Mouse (Mus musculus) erythroblast, embryonic 14.5 days (primary cell): ENCODE measurements around the gene Mthfd2l. TPM values are rescaled to one million over a fixed set of nuclear protein-coding genes. Genes with fewer than 3 reads are reported as not detected.
A peak's percentile ranks its signal among the peaks of the same experiment; 100 is the strongest.

Source experiments
- H3K27me3 ChIP-seq: 2 replicates; pipeline ENCODE4 v1.6.1; 2012; ENCODE audit warnings: inconsistent platforms; ENCODE audit not compliant: control insufficient read depth
- H3K36me3 ChIP-seq: 2 replicates; pipeline ENCODE4 v1.6.1; 2012; ENCODE audit warnings: mild to moderate bottlenecking, inconsistent platforms; ENCODE audit not compliant: control insufficient read depth
- H3K4me1 ChIP-seq: 2 replicates; pipeline ENCODE4 v1.6.1; 2012; ENCODE audit warnings: inconsistent platforms; ENCODE audit not compliant: control insufficient read depth
- H3K4me3 ChIP-seq: replicated peaks from 2 replicates; pipeline ENCODE3; 2012; ENCODE audit warnings: moderate library complexity, mild to moderate bottlenecking, inconsistent platforms
- H3K9me3 ChIP-seq: 2 replicates; pipeline ENCODE4 v1.6.1; 2012; ENCODE audit warnings: low read length, inconsistent platforms, mixed read lengths; ENCODE audit not compliant: control insufficient read depth
- GATA1 ChIP-seq: IDR thresholded peaks from 2 replicates; pipeline ENCODE4 v1.6.1; 2012; ENCODE audit warnings: low read length, inconsistent platforms, mixed read lengths
- TAL1 ChIP-seq: IDR thresholded peaks from 3 replicates; pipeline ENCODE4 v1.6.1; 2012; ENCODE audit warnings: low read length, inconsistent platforms, mixed read lengths
- polyA plus RNA-seq: library from polyadenylated mRNA; stranded (reverse); fragments of >175 nt; gene quantifications from 2 replicates; pipeline ENCODE4 v1.2.3, GENCODE M21; 2012

Gene Mthfd2l
- polyA plus RNA-seq, 1 experiment: 0.08 TPM

DNA sequence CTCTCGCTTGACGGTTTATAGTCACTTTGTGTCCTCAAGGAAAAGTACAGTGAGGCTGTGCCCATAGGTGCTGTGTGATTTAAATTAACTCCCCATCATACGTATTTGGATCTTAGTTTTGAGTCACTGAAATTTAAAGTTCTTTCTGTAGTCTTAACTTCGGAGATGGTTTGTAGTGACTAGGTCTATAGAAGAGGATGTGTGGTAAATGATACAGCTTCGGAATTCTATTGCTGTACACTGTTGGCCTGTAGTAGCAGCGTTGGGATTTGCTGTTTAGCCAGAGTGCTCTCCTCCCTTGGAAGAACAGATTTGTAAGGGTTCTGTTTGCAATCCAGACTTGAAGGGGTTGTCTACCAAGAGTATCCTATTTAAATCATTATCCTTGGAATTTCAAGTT is 994 bp downstream of the Mthfd2l start:
- no peaks in the 10 kb centered on the region; the same call in 1 of the 2 replicates for H3K27me3 ChIP-seq
- H3K9me3 ChIP-seq: no peaks in the 10 kb centered on the region
- no peak for TF ChIP-seq TAL1
- TF ChIP-seq GATA1: no peak
- peaks cover 13% of the 10 kb centered on the region for H3K4me1 ChIP-seq
- H3K4me3 ChIP-seq: peak overlapping the region; percentile 65
- H3K36me3 ChIP-seq: no peaks in the 10 kb centered on the region

- H3K36me3 ChIP-seq: no peaks in the 10 kb centered on the region
- no peaks in the 10 kb centered on the region for H3K27me3 ChIP-seq
- H3K4me1 ChIP-seq: peaks cover 1% of the 10 kb centered on the region
- H3K9me3 ChIP-seq: no peaks in the 10 kb centered on the region
- TF ChIP-seq GATA1 (no peak), TAL1 (no peak)
- no peak overlapping the region for H3K4me3 ChIP-seq
Observed at GRCm38 (mm10) chr5:90936706-90937105, 5.8 kb downstream of the Mthfd2l start.

GRCm38 (mm10) chr5:90945453-90945852 is 14.5 kb downstream of the Mthfd2l start:
- Histone ChIP-seq H3K4me3 (no peak overlapping the region), H3K36me3 (no peaks in the 10 kb centered on the region), H3K27me3 (no peaks in the 10 kb centered on the region), H3K4me1 (peaks cover 13% of the 10 kb centered on the region), H3K9me3 (no peaks in the 10 kb centered on the region)
- no peak for TF ChIP-seq GATA1
- no peak for TF ChIP-seq TAL1

DNA sequence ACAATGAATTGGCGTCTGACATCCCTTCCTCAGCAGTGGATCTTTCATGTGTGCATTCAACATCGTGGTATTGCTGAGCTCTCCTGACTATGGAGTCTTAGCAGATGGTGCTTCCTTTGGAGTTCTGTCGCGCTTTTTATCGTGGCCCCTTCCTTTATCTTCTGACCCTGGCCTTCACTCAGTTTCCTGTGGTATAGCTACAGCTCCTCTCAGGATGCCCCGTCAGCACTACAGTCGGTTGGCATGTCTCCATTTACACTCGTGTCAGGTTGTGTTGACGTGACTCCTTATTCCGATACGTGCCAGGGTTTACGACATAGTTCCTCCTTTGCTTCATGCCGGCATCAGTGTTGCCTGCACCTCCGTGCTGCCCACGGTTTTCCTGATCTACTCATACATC is 18.6 kb downstream of the Mthfd2l start:
- TF ChIP-seq GATA1: no peak
- TF ChIP-seq TAL1: no peak
- Histone ChIP-seq H3K9me3 (no peaks in the 10 kb centered on the region), H3K36me3 (no peaks in the 10 kb centered on the region), H3K27me3 (no peaks in the 10 kb centered on the region), H3K4me1 (peaks cover 13% of the 10 kb centered on the region), H3K4me3 (no peak overlapping the region)

DNA sequence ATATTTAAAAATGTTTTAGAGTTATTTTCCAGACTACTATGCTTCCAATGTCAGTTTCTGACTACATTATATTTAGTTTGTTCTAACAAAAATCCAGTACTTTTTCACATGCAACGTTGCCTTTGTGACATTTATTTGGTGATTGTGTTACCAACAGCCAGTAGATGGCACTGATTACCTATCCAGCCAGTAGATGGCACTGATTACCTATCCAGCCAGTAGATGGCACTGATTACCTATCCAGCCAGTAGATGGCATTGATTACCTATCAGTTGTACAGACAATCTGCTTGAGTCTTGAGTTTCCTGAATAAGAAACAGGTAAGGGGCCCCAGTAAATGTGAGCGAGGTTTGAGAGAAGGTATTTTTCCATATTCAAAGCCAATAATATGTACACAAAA is 20.6 kb downstream of the Mthfd2l start:
- H3K27me3 ChIP-seq: no peaks in the 10 kb centered on the region
- no peaks in the 10 kb centered on the region for H3K36me3 ChIP-seq
- no peak overlapping the region for H3K4me3 ChIP-seq
- TF ChIP-seq TAL1 (no peak), GATA1 (no peak)
- H3K4me1 ChIP-seq: peaks cover 6% of the 10 kb centered on the region; the same call in 1 of the 2 replicates
- no peaks in the 10 kb centered on the region for H3K9me3 ChIP-seq

- no peak for TF ChIP-seq GATA1
- TF ChIP-seq TAL1: no peak
- H3K4me1 ChIP-seq: no peaks in the 10 kb centered on the region
- no peaks in the 10 kb centered on the region for H3K27me3 ChIP-seq
- no peaks in the 10 kb centered on the region for H3K36me3 ChIP-seq
- H3K4me3 ChIP-seq: no peak overlapping the region
- H3K9me3 ChIP-seq: no peaks in the 10 kb centered on the region
Observed at GRCm38 (mm10) chr5:90952731-90953481, 22.0 kb downstream of the Mthfd2l start.

- H3K36me3 ChIP-seq: no peaks in the 10 kb centered on the region
- TF ChIP-seq GATA1: no peak
- no peak for TF ChIP-seq TAL1
- no peaks in the 10 kb centered on the region for H3K4me1 ChIP-seq
- no peaks in the 10 kb centered on the region for H3K9me3 ChIP-seq
- no peak overlapping the region for H3K4me3 ChIP-seq
- no peaks in the 10 kb centered on the region for H3K27me3 ChIP-seq
Observed at GRCm38 (mm10) chr5:90964316-90964715, 33.4 kb downstream of the Mthfd2l start.

- Histone ChIP-seq H3K4me1 (no peaks in the 10 kb centered on the region), H3K36me3 (no peaks in the 10 kb centered on the region), H3K27me3 (no peaks in the 10 kb centered on the region), H3K9me3 (no peaks in the 10 kb centered on the region), H3K4me3 (no peak overlapping the region)
- TF ChIP-seq GATA1 (no peak), TAL1 (no peak)
Observed at GRCm38 (mm10) chr5:90964764-90965163, 33.8 kb downstream of the Mthfd2l start.

- Histone ChIP-seq H3K27me3 (no peaks in the 10 kb centered on the region), H3K4me3 (no peak overlapping the region), H3K9me3 (no peaks in the 10 kb centered on the region), H3K4me1 (no peaks in the 10 kb centered on the region), H3K36me3 (no peaks in the 10 kb centered on the region)
- TF ChIP-seq TAL1 (no peak), GATA1 (no peak)
Observed at GRCm38 (mm10) chr5:90965386-90965785, 34.5 kb downstream of the Mthfd2l start.

GRCm38 (mm10) chr5:90977244-90977643 is 46.3 kb downstream of the Mthfd2l start:
- Histone ChIP-seq H3K27me3 (no peaks in the 10 kb centered on the region), H3K36me3 (no peaks in the 10 kb centered on the region), H3K4me1 (no peaks in the 10 kb centered on the region), H3K9me3 (no peaks in the 10 kb centered on the region), H3K4me3 (no peak overlapping the region)
- no peak for TF ChIP-seq TAL1
- TF ChIP-seq GATA1: no peak
